Mouse (Mus musculus) neural tube, embryonic 11.5 days (tissue): ENCODE measurements at regions not wholly inside any gene's neighbourhood (a gene's known extent, or its start where the extent isn't known, plus 50 kb on each side); places are given as distances from the start of the nearest gene placed in this dataset.

ENCODE experiments used
- ATAC-seq: fragments of 200-750 bp; cut with Nextera tagmentation; 2 replicates; pipeline ENCODE4 v1.8.0; 2017; ENCODE audit warnings: moderate number of reproducible peaks, mild to moderate bottlenecking, moderate TSS enrichment, moderate library complexity; ENCODE audit not compliant: insufficient read depth, low FRiP score, low TSS enrichment
- DNase-seq: peaks from one replicate; pipeline ENCODE4 v3.0.0-alpha.2; 2015; ENCODE audit warnings: low spot score
- H3K27ac ChIP-seq: fragments of 300-500 bp; sonication (generic); 2 replicates; pipeline ENCODE4 v1.5.1; 2014; ENCODE audit warnings: low read depth, mild to moderate bottlenecking, low read length
- H3K27me3 ChIP-seq: fragments of 300-500 bp; sonication (generic); 2 replicates; pipeline ENCODE4 v1.6.1; 2014; ENCODE audit warnings: mild to moderate bottlenecking, low read length, mixed read lengths; ENCODE audit not compliant: control insufficient read depth, insufficient read depth
- H3K36me3 ChIP-seq: fragments of 300-500 bp; sonication (generic); 2 replicates; pipeline ENCODE4 v1.6.1; 2014; ENCODE audit warnings: mild to moderate bottlenecking, low read length, moderate library complexity, mixed read lengths; ENCODE audit not compliant: control insufficient read depth, insufficient read depth
- H3K4me1 ChIP-seq: fragments of 300-500 bp; sonication (generic); 2 replicates; pipeline ENCODE4 v1.6.1; 2014; ENCODE audit warnings: low read length, mixed read lengths; ENCODE audit not compliant: control insufficient read depth, insufficient read depth
- H3K4me2 ChIP-seq: fragments of 300-500 bp; sonication (generic); 2 replicates; pipeline ENCODE4 v1.6.1; 2014; ENCODE audit warnings: low read depth, mild to moderate bottlenecking, moderate library complexity
- H3K4me3 ChIP-seq: fragments of 300-500 bp; sonication (generic); 2 replicates; pipeline ENCODE4 v1.5.1; 2014; ENCODE audit warnings: low read depth, low read length
- H3K9ac ChIP-seq: fragments of 300-500 bp; sonication (generic); 2 replicates; pipeline ENCODE4 v1.6.1; 2014; ENCODE audit warnings: mild to moderate bottlenecking, low read length
- H3K9me3 ChIP-seq: fragments of 300-500 bp; sonication (generic); 2 replicates; pipeline ENCODE4 v1.6.1; 2016; ENCODE audit warnings: low read length; ENCODE audit not compliant: control insufficient read depth
- WGBS: fragments of 180-500 bp; shearing (Covaris S2); extraction: QIAGEN DNeasy Blood & Tissue Kit; methylation state at CpG from one replicate; pipeline ENCODE4 v1.1.7; 2014; 5-methylcytosine and 5-hydroxymethylcytosine counted together

GRCm38 (mm10) chr2:107231680-107232079, 58.8 kb upstream of the Kcna4 start:
- ATAC-seq = no peak

GRCm38 (mm10) chr2:107232885-107233284, 57.6 kb upstream of the Kcna4 start:
- no peaks in the 10 kb centered on the region for H3K27me3 ChIP-seq
- H3K27ac ChIP-seq = no peak overlapping the region
- DNase-seq = no peak
- no peaks in the 10 kb centered on the region for H3K36me3 ChIP-seq
- H3K4me3 ChIP-seq = no peak overlapping the region
- no peaks in the 10 kb centered on the region for H3K4me1 ChIP-seq
- H3K9ac ChIP-seq = no peak overlapping the region
- 81% methylated on average over 2 of the region's 2 CpGs for WGBS
- no peak for ATAC-seq
- H3K9me3 ChIP-seq = no peaks in the 10 kb centered on the region
- no peak overlapping the region for H3K4me2 ChIP-seq

More at GRCm38 (mm10) chr2:107231680-107232079, 58.8 kb upstream of the Kcna4 start:
- H3K27me3 ChIP-seq = no peaks in the 10 kb centered on the region
- no peak overlapping the region for H3K4me3 ChIP-seq
- H3K36me3 ChIP-seq = no peaks in the 10 kb centered on the region
- 71% methylated on average over 2 of the region's 2 CpGs for WGBS
- H3K9me3 ChIP-seq = no peaks in the 10 kb centered on the region
- no peak for DNase-seq
- no peak overlapping the region for H3K9ac ChIP-seq
- H3K4me2 ChIP-seq = no peak overlapping the region
- H3K27ac ChIP-seq = no peak overlapping the region
- H3K4me1 ChIP-seq = no peaks in the 10 kb centered on the region
